Mouse (Mus musculus) liver, adult 2 months (tissue): Measurements from ENCODE around the gene En2. TPM values are rescaled to one million over a fixed set of nuclear protein-coding genes. Genes with fewer than 3 reads are reported as not detected.

Experiments used
- DNase-seq: peaks from one replicate; pipeline ENCODE4 v3.0.0-alpha.2; 2011; ENCODE audit warnings: low read depth, low spot score; ENCODE audit errors: extremely low read depth
- H3K27ac ChIP-seq: fragments of 200-500 bp; replicated peaks from 2 replicates; pipeline ENCODE4 v1.5.1; 2012; ENCODE audit warnings: low read depth, mild to moderate bottlenecking, control low read depth, inconsistent platforms, low read length; ENCODE audit not compliant: insufficient read depth
- H3K27me3 ChIP-seq: fragments of 200-500 bp; 2 replicates; pipeline ENCODE4 v1.6.1; 2012; ENCODE audit warnings: mild to moderate bottlenecking, moderate library complexity, low read length, inconsistent platforms; ENCODE audit not compliant: control insufficient read depth, insufficient read depth
- H3K36me3 ChIP-seq: fragments of 200-500 bp; 2 replicates; pipeline ENCODE4 v1.6.1; 2012; ENCODE audit warnings: low read length, inconsistent platforms; ENCODE audit not compliant: control insufficient read depth, insufficient read depth
- H3K4me1 ChIP-seq: fragments of 200-500 bp; 2 replicates; pipeline ENCODE4 v1.6.1; 2011; ENCODE audit warnings: low read length; ENCODE audit not compliant: control insufficient read depth, insufficient read depth
- H3K4me3 ChIP-seq: fragments of 200-500 bp; 2 replicates; pipeline ENCODE4 v1.5.1; 2011; ENCODE audit warnings: low read depth, mild to moderate bottlenecking, control low read depth, low read length, moderate library complexity; ENCODE audit not compliant: insufficient read depth
- H3K79me2 ChIP-seq: fragments of 200-500 bp; 2 replicates; pipeline ENCODE4 v1.6.1; 2012; ENCODE audit warnings: inconsistent platforms, mild to moderate bottlenecking, low read length, moderate library complexity; ENCODE audit not compliant: control insufficient read depth, insufficient read depth
- H3K9ac ChIP-seq: fragments of 200-500 bp; 2 replicates; pipeline ENCODE4 v1.6.1; 2012; ENCODE audit warnings: low read depth, mild to moderate bottlenecking, control low read depth, inconsistent platforms, low read length
- CTCF ChIP-seq: fragments of 200-500 bp; IDR thresholded peaks from 2 replicates; pipeline ENCODE4 v1.5.1; 2011; ENCODE audit warnings: low read depth, low read length, control low read depth
- POLR2A ChIP-seq: fragments of 200-500 bp; IDR thresholded peaks from 2 replicates; pipeline ENCODE4 v1.6.1; 2011; ENCODE audit warnings: low read length, control low read depth; ENCODE audit not compliant: insufficient read depth; ENCODE audit errors: extremely low read depth
- WGBS: fragments of 180-500 bp; shearing (Covaris S2); methylation state at CpG from one replicate; pipeline ENCODE4 v1.1.7; 2018; 5-methylcytosine and 5-hydroxymethylcytosine counted together
- polyA plus RNA-seq: library from polyadenylated mRNA; depleted of rRNA; stranded (reverse); fragments of >200 nt; gene quantifications from 2 replicates; pipeline ENCODE4 v1.2.3, GENCODE M21; 2012
- total RNA-seq: library from RNA; depleted of rRNA; stranded (reverse); fragments of >200 nt; gene quantifications from 2 replicates; pipeline ENCODE4 v1.2.3, GENCODE M21; 2014

Gene En2
- total and polyA plus RNA-seq, 2 experiments = under 0.01 to 0.02 TPM

DNA sequence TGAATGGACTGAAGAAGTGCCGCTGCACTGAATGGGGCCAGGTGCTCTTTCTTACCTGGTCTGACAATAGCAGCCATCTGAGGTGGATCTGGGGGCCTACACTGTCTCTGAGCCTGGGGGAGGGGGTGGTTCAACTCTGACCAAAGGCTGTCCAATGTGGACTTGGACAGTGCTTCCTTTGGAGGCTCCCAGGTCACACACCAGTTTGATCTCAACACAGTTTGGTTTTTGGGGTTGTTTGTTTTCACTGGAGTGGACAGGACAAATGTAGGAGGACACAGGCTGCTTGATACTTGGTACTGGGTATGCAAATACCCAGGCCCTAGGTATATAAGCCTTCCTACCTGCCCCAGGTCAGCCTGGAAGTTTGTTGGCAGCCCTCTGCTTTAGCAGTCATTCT lies 8.2 kb downstream of the En2 start:
- TF ChIP-seq POLR2A (no peak), CTCF (no peak)
- Histone ChIP-seq H3K4me1 (no peaks in the 10 kb centered on the region), H3K27ac (no peak overlapping the region), H3K27me3 (peaks cover 27% of the 10 kb centered on the region), H3K4me3 (no peak overlapping the region), H3K36me3 (no peaks in the 10 kb centered on the region), H3K79me2 (no peaks in the 10 kb centered on the region), H3K9ac (no peak overlapping the region)
- 7% methylated on average over 1 of the region's 1 CpGs for WGBS
- DNase-seq = no peak

GRCm38 (mm10) chr5:28174086-28174485 lies 8.6 kb downstream of the En2 start:
- TF ChIP-seq CTCF (no peak), POLR2A (no peak)
- WGBS = 7% methylated on average over 9 of the region's 9 CpGs
- no peak for DNase-seq
- Histone ChIP-seq H3K9ac (no peak overlapping the region), H3K4me1 (no peaks in the 10 kb centered on the region), H3K27me3 (peaks cover 24% of the 10 kb centered on the region), H3K79me2 (no peaks in the 10 kb centered on the region), H3K4me3 (no peak overlapping the region), H3K27ac (no peak overlapping the region), H3K36me3 (no peaks in the 10 kb centered on the region)

DNA sequence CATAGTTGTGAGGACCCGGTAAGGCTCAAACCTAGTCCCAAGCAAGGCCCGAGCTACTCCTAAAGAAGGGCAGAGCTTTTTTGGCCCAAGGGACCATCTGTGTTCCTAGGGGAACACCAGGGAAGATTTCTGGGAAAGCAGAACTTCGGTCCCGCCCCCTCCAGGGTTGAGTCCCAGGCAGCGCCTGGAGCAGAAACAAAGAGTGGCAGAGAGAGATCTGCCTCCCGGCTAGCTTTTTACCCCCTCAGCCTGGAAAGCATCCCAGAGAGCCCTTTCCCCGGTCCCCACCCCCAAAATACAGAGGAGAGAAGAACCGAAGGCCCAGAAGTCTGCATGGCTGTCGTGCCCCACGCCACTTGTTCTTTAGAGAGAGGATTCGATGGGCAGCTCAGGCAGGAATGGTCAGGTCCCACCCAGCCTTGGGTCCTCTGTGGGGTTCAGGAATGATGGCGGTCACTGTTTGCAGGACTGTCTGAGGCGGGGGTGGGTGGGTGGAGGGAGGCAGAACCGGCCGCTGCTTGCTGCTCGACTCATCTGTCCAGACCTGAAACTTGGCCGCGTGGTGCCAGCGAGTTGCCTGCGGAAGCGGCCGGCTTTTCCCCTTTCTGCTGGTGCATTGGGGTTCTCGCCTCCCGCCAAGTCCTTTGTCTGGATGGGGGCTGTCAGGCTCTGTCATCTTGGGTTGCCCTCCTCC lies 9.5 kb downstream of the En2 start:
- no peak for DNase-seq
- Histone ChIP-seq H3K27ac (no peak overlapping the region), H3K4me3 (no peak overlapping the region), H3K4me1 (no peaks in the 10 kb centered on the region), H3K9ac (no peak overlapping the region), H3K36me3 (no peaks in the 10 kb centered on the region), H3K79me2 (no peaks in the 10 kb centered on the region), H3K27me3 (peaks cover 20% of the 10 kb centered on the region)
- whole genome bisulfite sequencing = 6% methylated on average over 24 of the region's 24 CpGs
- TF ChIP-seq CTCF (no peak), POLR2A (no peak)

DNA sequence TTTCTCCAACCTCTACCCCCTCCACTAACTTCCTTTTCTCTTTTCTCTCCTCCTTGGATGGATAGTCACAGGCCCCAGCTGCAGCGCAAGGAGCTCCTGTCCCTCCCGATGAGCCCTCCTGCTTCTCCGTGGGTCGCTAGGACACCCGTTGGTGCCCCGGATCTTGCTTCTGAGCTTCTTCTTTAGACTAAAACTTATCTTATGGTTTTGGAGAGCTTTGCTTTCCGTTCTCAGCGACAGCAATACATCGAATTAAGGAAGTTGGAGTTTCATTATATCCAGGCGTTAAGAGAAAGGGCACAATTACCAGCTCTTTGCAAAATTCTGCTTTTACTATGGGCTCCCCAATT lies 10.1 kb downstream of the En2 start:
- Histone ChIP-seq H3K4me3 (no peak overlapping the region), H3K9ac (no peak overlapping the region), H3K27me3 (peaks cover 17% of the 10 kb centered on the region), H3K27ac (no peak overlapping the region), H3K36me3 (no peaks in the 10 kb centered on the region), H3K4me1 (no peaks in the 10 kb centered on the region), H3K79me2 (no peaks in the 10 kb centered on the region)
- DNase-seq = no peak
- WGBS = 5% methylated on average over 10 of the region's 10 CpGs
- TF ChIP-seq CTCF = no peak

DNA sequence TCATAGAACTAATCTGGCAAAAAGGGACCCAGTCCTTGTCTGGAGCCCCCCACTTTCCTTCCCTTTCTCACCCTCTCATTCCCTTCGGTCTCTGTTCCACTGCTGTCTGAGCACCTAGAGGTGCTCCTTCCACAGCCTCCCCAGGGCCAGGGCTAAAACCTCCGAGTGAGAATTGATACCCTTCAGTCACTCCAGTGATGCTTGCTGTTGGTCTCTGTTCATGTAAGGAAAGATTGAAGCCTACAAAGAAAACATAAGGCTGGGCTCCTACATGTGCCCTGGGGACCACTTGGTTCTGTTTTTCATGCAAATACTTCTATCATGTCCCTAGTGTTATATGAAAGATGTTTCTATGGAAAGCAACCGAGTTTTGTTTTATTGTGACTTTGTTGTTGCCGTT lies 10.5 kb downstream of the En2 start:
- H3K79me2 ChIP-seq = no peaks in the 10 kb centered on the region
- H3K4me3 ChIP-seq = no peak overlapping the region
- H3K27ac ChIP-seq = no peak overlapping the region
- 9% methylated on average over 4 of the region's 4 CpGs for WGBS
- peaks cover 16% of the 10 kb centered on the region for H3K27me3 ChIP-seq
- H3K36me3 ChIP-seq = no peaks in the 10 kb centered on the region
- no peak overlapping the region for H3K9ac ChIP-seq
- DNase-seq = no peak
- TF ChIP-seq CTCF (no peak), POLR2A (no peak)
- no peaks in the 10 kb centered on the region for H3K4me1 ChIP-seq

DNA sequence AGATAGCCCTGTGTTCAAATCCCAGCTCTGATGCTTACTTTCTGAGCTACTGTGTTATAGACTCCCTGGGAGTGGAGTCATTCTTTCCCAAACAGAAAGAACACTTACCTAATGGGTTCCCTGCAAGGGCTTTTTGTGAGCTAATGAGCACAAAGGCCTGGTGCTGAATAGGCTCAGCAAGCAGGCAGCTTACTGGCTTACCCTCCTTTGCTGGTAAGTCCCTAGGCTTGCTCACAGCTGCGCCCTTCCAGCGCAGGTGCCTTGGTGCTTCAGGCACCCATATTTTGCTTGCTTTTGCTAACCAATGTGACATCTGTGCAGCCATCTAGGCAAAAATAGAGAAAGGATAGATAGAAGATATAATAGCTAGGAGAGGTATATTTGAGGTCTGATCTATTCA lies 11.1 kb downstream of the En2 start:
- Histone ChIP-seq H3K79me2 (no peaks in the 10 kb centered on the region), H3K9ac (no peak overlapping the region), H3K4me3 (no peak overlapping the region), H3K4me1 (no peaks in the 10 kb centered on the region), H3K36me3 (no peaks in the 10 kb centered on the region), H3K27me3 (peaks cover 15% of the 10 kb centered on the region), H3K27ac (no peak overlapping the region)
- no peak for DNase-seq
- TF ChIP-seq POLR2A (no peak), CTCF (no peak)
- 5% methylated on average over 2 of the region's 2 CpGs for WGBS
